Mouse (Mus musculus) small intestine, adult 2 months (tissue): ENCODE measurements around the gene Camk2d.

Experiments used
- CTCF ChIP-seq: fragments of 200-500 bp; IDR thresholded peaks from 2 replicates; pipeline ENCODE4 v1.5.1; 2012; ENCODE audit warnings: low read depth, mild to moderate bottlenecking, control low read depth, inconsistent platforms, low read length, moderate library complexity, mixed read lengths; ENCODE audit not compliant: insufficient replicate concordance, insufficient read length; ENCODE audit errors: extremely low read depth
- POLR2A ChIP-seq: fragments of 200-500 bp; IDR thresholded peaks from 2 replicates; pipeline ENCODE4 v1.6.1; 2012; ENCODE audit warnings: low read depth, mild to moderate bottlenecking, control low read depth, inconsistent platforms, low read length, moderate library complexity

- no peak for TF ChIP-seq CTCF
- no peak for TF ChIP-seq POLR2A
Measured at GRCm38 (mm10) chr3:126658791-126659190, 62.7 kb downstream of the Camk2d start.
